Mouse (Mus musculus) gastrocnemius, adult 18-20 months (tissue): ENCODE measurements around the gene Borcs5. TPM values are rescaled to one million over a fixed set of nuclear protein-coding genes. Genes with fewer than 3 reads are reported as not detected.

ENCODE experiments used
- DNase-seq: peaks from one replicate; pipeline ENCODE4 v3.0.0; 2021; ENCODE audit warnings: low spot score
- long read RNA-seq, 2 experiments: library from polyadenylated mRNA; stranded (forward); transcript quantifications; one replicate each; pipeline ENCODE4 v2.0.0; 2021
- total RNA-seq, 2 experiments: library from RNA; stranded (reverse); gene quantifications; 2 replicates each; pipeline ENCODE4 v1.2.3; 2021

Gene Borcs5
- total RNA-seq = 10 to 100 TPM; 17.2 to 17.5 TPM
- long read RNA-seq, experiment 1, transcript Borcs5-201 (4 exons, 1,764 nt) = major isoform, 32 of 34 reads
- long read RNA-seq, experiment 1, partial matches to known transcripts = 0 of 34 reads
- long read RNA-seq, experiment 1, other reads (novel, unspliced or antisense) = 2 of 34 reads
- long read RNA-seq, experiment 2, transcript Borcs5-201 (4 exons, 1,764 nt) = major isoform, 34 of 35 reads
- long read RNA-seq, experiment 2, partial matches to known transcripts = 0 of 35 reads
- long read RNA-seq, experiment 2, other reads (novel, unspliced or antisense) = 1 of 35 reads

DNA sequence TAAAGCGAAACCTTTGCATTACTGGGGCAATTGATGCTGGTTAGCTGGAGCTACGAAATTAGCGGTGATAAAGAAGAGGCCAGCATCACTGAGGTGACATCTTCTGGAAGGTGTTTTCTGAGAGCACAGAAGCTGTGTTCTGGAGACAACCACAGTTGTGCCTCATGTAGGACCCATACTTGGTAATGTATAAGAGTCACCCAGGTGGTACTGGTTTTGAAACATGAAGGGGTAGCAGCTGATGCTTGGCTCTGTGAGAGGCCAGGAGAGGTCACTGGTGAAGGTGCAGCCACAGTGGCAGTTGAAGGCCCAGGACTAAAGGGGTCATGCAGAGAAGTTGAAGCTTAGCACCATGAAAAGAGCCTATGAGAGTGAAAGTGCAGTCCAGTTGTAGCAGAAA, at the start of gene Borcs5:
Borcs5 (plus strand) TSS at position 301 of the 400 bp plus-strand sequence.
- DNase-seq = no peak

DNA sequence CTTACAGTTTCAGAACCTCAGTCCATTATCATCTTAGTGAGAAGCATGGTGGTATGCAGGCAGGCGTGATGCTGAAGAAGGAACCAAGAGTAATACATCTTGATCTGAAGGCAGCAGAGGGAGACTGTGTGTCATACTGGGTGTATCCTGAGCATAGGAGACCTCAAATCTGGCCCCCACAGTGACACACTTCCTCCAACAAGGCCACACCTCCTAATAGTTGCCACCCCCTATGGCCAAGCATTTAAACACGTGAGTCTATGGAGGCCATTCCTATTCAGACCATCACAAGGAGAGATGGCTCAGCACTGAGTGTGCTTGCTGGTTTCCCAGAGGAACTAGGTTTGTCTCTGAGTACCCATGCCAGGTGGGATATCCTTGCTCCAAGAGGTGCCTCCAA, 47.7 kb upstream of the Borcs5 start:
- no peak for DNase-seq

DNA sequence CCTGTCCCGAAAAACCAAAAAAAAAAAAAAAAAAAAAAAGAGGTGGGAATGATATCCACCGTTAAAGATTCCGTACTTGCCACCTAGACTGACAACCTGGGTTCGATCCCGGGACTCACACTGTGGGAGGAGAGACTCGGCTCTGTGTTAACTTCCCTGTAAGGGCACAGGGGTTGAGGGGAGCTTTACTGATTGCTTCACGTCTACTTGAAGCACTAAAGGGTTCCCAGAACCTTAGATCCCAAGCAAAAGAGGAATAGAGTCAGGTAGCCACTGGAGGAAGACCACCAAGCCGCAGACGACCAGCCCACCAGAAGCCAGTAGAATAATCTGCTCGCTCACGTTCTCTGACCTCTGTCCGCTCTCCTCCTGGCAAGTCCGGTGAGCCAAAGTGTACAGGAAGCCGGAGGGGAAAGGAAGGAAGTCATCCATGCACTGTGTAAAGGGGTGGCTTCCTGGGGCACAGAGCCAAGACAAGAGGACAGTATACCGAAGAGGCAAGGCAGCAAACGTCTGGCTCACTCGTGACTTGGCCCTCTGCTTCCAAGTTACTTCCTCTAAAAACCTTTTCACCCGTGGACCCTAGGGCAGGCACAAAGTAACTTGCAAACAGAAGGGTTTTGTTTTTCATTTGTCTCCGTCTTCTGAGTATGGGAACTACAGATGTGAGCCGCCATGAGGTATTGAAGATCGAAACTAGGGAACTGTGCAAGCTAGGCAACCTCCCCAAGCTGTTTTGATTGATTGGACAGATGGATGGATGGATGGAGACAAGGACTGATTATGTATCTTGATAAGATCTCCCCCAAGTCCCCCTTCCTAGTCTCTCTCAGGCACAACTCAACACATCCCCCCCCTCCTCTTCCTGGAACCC, 44.5 kb upstream of the Borcs5 start:
- peak; percentile 43 for DNase-seq

DNA sequence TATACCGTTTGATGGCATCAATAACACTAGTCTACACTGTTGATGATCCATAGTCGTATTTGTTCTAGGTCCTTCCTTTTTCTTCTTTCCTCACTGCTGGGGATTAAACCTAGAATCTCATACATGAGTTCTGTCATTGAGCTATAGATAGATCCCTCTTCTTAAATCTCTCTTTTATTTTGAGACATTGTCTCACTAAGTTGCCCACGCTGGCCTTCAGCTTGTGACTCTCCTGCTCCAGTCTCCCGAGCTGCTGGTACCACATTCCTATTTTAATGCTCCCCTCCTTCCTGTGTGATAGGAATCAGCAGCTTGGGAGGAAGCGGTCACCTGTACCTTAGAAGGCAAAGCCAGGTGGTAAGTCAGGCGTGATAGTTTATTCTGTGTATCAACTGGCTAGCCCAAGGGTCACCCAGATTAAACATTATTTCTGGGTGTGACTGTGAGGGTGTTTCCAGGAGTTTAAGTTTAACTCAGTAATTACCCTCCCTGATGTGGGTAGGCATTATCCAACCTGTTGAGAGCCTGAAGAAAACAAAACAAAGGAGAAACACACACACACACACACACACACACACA, 41.6 kb upstream of the Borcs5 start:
- no peak for DNase-seq

DNA sequence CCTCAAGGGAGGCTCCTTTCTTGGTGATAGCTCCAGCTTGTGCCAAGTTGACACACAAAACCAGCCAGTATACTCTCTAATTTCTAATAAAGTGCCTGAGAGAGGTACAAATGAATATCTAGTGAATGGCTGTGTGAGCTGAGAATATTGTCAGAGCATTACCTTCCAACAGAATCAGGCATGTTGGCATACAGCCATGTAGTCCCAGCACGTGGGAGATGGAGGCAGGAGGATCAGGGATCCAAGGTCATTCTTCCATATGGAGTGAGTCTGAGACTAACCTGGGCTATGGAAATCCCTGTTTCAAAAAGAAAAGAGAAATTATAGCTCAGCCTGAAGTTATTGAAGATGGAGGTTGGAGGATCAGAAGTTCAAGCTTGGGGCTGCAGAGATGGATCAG, 40.1 kb upstream of the Borcs5 start:
- DNase-seq = no peak

DNA sequence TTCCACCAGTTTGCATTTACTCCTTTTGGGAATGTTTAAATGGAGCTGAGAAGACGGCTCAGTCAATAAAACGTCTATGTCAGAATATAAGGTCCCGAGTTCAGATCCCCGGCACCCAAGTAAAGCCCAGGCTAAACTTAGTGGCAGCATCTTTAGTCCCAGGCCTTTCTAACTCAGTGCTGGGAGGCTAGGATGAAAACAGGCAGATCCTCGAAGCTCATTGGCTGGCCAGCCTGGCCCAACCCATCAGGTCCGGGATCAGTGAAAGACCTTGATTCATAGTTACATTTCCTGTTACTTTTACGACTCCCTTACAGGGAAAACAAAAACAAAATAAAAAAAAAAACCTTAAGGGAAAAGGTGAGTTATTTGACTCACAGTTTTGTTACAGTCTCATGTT, 38.2 kb upstream of the Borcs5 start:
- DNase-seq = no peak

DNA sequence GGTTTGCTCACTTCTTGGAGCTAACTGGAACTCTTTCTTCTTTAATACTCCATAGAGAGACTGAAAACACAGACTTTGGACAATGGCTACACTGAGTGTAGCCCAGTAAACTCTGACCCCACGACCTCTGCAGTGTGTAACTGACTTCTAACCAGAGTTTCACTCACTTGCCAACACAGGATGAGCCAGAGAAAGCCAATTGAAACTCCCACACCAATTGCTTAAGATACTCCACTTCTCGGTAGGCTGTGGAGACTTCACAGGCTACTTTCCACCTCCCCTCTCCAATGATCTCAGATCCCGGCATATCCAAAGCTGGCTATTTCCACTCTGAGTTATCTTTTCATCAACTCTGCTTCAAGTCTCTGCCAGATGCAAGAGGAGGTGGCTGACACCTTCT, 37.5 kb upstream of the Borcs5 start:
- peak; percentile 50 for DNase-seq

DNA sequence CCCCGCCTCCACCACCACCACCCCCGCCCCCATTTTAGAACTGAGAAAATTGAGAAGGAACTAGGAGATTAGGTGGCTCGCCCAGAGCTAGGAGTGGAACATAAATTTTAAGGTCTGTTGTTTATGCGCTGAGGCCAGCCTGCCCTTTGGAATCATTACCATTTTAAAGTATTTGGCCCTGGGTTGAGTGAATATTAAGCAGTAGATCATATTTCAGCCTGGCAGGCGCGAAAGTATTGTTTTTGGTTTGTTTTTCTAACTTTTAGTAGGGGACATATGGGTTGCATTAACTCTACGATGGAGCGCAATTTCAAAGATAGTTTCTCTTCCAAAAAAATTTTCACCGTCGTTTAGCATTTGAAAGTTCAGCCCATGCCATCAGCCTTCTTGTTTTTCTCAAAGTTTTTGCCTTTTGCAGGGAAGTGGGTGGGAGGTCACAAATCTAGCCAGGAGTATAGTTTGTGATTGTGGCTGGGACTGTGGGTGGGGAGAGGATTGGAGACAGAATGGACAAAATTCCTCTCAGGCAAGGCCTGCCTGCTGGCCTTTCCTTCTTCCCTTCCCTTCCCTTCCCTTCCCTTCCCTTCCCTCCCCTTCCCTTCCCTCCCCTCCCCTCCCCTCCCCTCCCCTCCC, 36.8 kb upstream of the Borcs5 start:
- DNase-seq = peak; percentile 25

DNA sequence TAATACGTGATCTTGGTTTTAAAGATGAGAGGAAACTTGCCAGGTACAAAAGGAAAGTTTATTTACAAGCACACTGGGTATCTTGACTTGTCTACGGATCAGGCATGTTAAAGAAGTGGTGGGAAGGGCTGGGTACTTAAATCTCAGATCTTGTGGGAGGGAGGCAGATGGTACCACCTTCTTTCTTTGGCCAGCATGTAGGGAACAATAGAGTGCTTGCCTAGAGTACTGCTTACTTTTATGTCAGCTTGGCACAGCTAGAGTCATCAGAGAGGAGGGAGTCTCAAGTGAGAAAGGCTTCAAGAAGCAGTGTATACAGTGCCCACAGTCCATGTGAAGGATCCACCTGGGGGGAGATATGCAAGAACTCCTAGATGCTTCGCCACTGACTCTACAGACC, 34.1 kb upstream of the Borcs5 start:
- no peak for DNase-seq

DNA sequence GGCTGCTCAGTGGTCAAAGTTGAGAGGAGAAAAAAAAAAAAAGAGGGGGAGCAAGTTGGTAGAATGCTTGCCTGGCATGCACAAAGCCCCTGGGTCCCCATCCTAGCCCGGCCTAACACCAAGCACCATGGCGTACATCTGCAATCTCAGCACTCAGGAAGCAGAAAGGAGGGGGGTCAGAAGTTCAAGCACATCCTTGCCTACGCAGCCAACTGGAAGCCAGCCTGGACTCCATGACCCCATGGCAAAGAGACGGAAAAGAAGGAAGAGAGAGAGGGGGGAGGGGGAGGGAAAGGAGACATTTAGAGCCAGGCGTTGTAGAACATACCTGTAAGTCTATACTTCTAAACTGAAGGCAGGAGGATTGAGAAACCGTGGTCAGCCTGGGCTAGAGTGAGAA, 32.8 kb upstream of the Borcs5 start:
- DNase-seq = no peak

DNA sequence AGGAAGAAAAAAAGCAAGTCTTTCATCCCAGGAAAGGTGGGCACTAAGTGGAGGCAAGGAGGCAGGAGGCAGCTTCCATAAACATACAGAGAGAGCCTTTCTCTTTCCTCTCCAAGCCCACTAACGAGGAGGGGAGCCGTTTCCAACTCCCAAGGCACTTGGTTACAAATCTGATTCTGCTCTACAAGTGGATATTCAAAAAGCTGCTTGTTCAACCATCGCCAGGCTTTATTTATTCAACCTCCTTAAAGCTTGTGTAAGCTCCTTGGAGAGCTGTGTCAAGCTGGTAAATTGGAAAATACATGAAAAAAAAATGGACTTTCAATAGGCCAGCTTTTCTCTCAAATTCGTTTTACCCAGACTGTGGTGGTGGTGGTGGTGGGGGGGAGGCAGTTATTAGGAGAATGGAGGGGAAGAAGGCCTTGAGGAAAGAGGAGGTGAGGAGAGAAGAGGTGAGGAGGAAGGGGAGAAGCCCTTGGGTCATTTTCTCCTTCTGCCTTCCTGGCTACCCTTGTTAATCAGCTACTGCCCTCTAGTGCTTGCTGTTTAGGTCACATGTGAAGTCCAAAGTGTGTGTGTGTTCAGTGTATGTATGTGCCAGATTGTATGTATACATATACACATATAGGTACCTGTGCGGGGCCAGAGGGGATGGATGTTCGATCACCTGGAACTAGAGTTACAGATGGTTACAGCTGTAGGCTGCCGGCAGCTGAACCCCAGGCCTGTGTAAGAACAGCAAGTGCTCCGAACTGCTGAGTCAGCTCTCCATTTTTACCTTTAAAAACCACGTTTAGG, 32.2 kb upstream of the Borcs5 start:
- peak; percentile 65 for DNase-seq

DNA sequence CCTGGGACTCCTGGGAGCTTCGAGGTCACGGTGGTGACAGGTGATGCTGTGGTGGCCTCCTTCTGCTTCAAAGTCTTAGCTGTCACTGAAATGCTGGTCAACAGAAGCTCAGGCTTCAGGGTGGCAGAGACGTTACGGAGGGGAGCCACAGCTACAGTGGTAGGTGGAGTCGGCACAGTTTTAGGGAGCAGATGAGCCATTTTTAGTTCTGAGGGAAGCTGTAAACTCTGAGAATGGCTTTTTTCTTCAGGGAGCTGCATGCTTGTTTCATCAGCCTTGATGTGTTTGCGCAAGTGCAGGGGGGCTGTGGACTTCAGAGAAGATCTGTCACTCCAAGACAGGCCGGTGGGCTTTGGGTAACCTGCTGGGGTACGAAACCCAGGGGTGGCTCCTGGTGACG, 28.9 kb upstream of the Borcs5 start:
- DNase-seq = no peak

DNA sequence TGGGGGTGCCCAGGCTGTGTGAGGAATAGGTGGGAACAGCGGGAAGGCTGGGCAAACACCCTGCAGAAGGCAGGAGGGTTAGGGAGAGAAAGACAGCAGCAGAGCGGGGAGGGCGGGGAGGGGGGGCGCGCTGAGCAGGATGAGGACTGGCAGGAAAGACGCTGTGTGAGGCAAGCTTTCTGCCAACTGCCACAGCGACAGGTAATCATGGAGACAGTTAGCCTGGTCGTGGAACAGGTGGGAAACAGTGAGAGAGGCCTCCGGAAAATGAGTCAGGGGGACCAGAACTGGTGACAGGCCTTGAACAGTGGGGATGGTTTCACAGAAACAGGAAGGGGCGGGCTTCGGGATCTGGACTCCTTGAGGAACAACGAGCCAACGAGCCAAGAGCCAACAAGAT, 27.4 kb upstream of the Borcs5 start:
- no peak for DNase-seq

DNA sequence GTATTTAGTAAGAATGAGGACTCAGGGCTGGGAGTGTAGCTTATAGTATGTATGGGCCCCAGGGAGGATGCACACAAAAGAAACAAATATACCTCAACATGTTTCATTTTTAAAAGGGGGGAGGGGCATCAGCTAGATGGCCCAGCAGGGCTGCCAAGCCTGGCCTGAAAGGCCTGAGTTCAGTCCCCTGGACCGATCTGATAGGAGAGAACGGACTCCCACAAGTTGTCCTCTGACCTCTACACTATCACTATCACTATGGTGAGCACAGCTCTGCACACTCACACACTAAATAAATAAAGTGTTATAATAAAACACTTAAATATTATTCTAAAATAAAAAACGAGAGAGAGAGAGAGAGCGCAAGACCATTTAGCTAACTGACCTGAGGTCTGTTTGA, 25.0 kb upstream of the Borcs5 start:
- no peak for DNase-seq

DNA sequence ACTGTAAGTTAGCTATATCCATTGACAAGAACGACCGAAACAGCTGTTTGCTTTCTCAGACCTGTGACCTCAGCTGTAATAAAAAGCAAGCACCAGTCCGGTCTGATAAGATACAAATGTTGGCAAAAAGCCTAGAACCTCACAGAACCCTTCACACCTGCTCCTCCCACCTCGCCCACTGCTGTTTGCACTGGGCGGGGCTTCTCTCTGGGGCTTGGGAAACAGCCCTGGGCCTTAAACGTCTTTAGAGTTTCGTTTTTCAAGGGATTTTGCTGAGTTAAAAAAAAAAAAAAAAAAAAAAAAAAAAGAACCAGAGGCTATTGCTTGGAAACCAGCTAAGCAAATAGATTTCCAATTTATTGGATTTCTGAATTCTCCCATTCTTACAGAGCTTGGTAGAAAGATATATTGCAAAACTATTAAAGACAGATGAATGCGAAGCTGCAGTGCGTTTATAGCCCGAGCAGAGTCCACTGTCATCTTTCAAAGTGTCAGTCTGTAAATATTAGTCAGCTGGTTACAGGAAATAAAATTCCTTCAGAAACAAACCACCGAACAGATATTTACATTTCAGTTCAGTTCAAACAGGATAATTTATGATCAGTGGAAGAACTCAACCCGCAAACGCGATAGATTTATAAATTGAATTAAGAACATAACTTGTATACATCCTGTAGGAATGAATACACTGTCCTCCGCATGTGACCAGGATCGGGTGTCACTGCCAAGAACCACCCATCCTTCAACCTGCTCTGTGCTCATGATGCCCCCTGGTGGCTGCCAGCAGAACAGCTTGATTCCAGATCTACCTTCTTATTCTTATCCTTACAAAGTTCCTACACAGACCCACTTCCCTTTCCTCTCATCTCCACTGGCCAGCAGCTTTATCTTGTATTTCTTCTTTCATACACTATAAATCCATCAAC, 24.3 kb upstream of the Borcs5 start:
- peak; percentile 91 for DNase-seq

DNA sequence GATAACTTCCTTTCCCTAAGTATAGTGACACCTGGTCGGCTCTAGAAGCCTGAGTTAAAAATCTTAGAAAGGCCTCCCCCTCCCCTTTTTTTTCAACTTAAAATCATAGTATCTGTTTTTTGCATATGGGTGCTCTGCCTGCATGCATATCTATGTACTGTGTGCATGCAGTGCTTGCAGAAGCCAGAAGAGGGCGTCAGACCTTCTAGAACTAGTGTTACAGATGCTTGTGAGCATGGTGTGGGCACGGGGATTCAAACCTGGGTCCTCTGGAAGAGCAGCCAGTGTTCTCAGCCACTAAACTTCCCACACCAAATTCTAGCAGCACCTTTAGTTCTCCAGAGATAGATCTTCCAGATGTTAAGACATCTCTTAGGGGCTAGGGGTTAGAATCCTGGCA, 21.7 kb upstream of the Borcs5 start:
- DNase-seq = no peak

DNA sequence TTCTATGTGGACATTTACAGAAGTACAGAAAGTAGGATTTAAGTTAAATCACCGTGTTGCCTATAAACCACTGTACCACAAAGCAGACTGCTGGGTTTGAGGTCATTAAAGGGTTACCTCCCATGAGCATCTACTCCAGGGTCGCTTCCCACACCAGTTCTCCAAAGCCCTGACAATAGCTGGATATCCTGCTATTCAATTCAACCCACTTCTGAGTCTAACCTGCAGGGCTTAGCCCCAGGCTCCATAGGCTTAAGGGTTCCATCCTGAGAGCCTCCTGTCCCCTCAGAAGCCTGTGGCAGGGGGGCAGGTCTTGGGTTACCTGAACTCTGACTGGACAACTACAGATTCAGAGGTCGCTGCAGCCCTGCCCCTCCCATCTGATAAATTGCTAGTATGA, 19.2 kb upstream of the Borcs5 start:
- DNase-seq = no peak

DNA sequence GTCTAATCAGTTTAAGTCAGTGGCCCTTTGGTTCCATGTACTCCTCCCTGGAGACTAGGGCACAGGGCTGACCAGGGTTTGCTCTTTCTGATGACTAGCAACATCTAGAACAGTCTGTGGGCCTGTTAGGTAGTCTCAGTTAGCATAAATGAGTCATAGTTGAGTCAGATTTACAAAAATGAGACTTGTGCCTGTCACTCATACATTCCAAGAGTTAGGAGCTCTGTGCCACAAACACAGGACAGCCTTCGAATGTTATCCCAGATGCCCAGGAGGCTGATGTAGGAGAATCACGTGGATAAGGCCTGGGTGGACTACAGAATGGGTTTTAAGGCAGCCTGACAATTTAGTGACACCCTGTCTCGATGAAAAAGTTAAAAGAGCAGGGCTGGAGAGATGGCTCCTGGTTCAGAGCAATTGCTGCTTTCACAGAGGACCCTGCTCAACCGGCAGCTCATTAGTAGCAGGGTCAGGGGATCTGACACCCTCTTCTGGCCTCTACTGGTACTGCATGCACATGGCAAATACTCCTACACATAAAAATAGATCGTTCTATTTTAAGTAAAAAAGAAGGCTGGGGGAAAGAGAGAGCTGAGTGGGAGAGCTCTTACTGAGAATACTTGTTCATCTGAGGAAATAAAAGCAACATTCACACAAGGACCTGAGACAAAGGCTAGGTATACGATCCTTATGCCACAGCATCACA, 18.3 kb upstream of the Borcs5 start:
- no peak for DNase-seq

DNA sequence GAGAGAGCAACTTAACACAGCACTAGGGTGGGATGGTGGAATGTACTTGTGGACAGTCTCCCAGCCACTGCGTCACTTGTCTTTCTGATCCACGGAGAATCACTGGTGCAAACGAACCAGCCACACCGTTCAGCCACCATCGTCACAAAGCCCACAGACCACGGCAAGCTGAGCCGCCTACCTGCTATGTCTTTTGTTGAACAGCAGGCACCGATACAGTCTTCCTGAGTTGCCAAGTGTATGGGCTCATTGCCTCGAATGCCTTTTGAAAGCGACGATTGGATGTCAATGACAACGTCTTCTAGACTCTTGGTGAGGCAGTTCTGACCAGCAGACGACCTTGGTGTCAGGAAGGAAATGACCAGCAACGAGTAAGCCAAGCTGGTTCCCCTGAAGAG, 17.8 kb upstream of the Borcs5 start:
- DNase-seq = no peak

DNA sequence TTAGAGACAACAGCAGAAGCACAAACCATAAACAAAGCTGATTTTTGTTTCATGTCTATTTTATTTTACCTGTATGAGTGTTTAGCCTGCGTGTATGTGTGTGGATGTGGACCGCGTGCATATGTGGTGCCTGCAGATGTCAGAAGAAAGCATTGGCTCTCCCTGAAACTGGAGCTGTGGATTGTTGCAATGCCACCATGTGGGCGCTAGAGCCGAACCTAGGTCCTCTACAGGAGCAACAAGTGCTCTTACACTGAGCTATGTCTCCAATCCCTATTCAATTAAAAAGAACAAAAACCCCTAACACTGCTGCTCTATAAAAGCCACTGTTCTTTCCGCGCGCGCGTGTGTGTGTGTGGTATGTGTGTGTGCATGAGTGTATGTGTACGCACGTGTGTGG, 13.9 kb upstream of the Borcs5 start:
- no peak for DNase-seq
